1 mouse cellular context compared by ENCODE assay signal in genomic region chr4:133240934-133241908, GRCm38 (mm10).
A peak's percentile ranks its signal among the peaks of the same experiment; 100 is the strongest.
TF ChIP-seq lines count a peak whose summit lies in the region.

No protein-coding gene starts in this region.

TF ChIP-seq in MEL, 35 proteins besides CTCF, POLR2A, EP300 and RAD21 (continued from another document):
- TF ChIP-seq RCOR1 (IDR thresholded peaks at IDR 0.05; ENCODE audit: low read depth, low read length): peak; percentile 55
- no peak for TF ChIP-seq GABPA (IDR thresholded peaks at IDR 0.05; ENCODE audit: low read depth, low read length)
- TF ChIP-seq KAT2A (conservative IDR thresholded peaks at IDR 0.05; ENCODE audit: low read depth, low read length): no peak
- no peak for TF ChIP-seq MYB (IDR thresholded peaks at IDR 0.05; ENCODE audit: low read depth, low read length)
- no peak for TF ChIP-seq MAX (IDR thresholded peaks at IDR 0.05; ENCODE audit: low read length)
- no peak for TF ChIP-seq CHD2 (IDR thresholded peaks at IDR 0.05; ENCODE audit: low read length)
- TF ChIP-seq POLR2AphosphoS2 (IDR thresholded peaks at IDR 0.05; ENCODE audit: low read length): peak; percentile 77
- TF ChIP-seq ZC3H11A (IDR thresholded peaks at IDR 0.05; ENCODE audit: low read depth, low read length): no peak
- peak; percentile 45 for TF ChIP-seq GATA1 (IDR thresholded peaks at IDR 0.05; ENCODE audit: low read depth, low read length)
- no peak for TF ChIP-seq MAFK (IDR thresholded peaks at IDR 0.05; ENCODE audit: borderline replicate concordance, low read depth, low read length)
- TF ChIP-seq MXI1 (IDR thresholded peaks at IDR 0.05; ENCODE audit: low read depth, low read length): no peak; the same call in 1 of the 2 replicates
- TF ChIP-seq ZKSCAN1 (IDR thresholded peaks at IDR 0.05; ENCODE audit: low read depth, low read length): no peak
- TF ChIP-seq ZNF384 (IDR thresholded peaks at IDR 0.05; ENCODE audit: low read depth, low read length): no peak
- TF ChIP-seq TAL1 (IDR thresholded peaks at IDR 0.05; ENCODE audit: low read length): no peak
- 0 out of 2 replicates have a peak, but pooled peaks have one; percentile 8 for TF ChIP-seq ETS1 (IDR thresholded peaks at IDR 0.05; ENCODE audit: low read depth, low read length)
- TF ChIP-seq SIN3A (IDR thresholded peaks at IDR 0.05; ENCODE audit: low read length): no peak; the same call in none of the 2 replicates
- no peak for TF ChIP-seq USF2 (IDR thresholded peaks at IDR 0.05; ENCODE audit: borderline replicate concordance in 1 of 2, insufficient read depth in 1 of 2, low read depth in 1 of 2, low read length in 2 of 2)
- TF ChIP-seq SMC3 (IDR thresholded peaks at IDR 0.05; ENCODE audit: low read depth, low read length): 0 out of 2 replicates have a peak, but pooled peaks have one; percentile 5
- TF ChIP-seq HCFC1 (IDR thresholded peaks at IDR 0.05; ENCODE audit: low read depth, low read length): peak; percentile 14; the same call in 1 of the 2 replicates
- TF ChIP-seq POLR2AphosphoS5 (IDR thresholded peaks at IDR 0.05; ENCODE audit: borderline replicate concordance, low read depth, low read length): no peak
- TF ChIP-seq NRF1 (IDR thresholded peaks at IDR 0.05; ENCODE audit: insufficient read depth, low read depth, low read length, poor library complexity, severe bottlenecking): peak; percentile 74
- TF ChIP-seq UBTF (IDR thresholded peaks at IDR 0.05; ENCODE audit: borderline replicate concordance, insufficient read depth, low read depth, low read length): peak; percentile 92; the same call in 1 of the 2 replicates
- no peak for TF ChIP-seq E2F4 (IDR thresholded peaks at IDR 0.05; ENCODE audit: borderline replicate concordance, low read depth, low read length)
- no peak for TF ChIP-seq ZMIZ1 (IDR thresholded peaks at IDR 0.05; ENCODE audit: low read depth, low read length)
- no peak for TF ChIP-seq MEF2A (IDR thresholded peaks at IDR 0.05; ENCODE audit: extremely low read depth, insufficient replicate concordance, low read depth, low read length, poor library complexity, severe bottlenecking)
- TF ChIP-seq TBP (IDR thresholded peaks at IDR 0.05; ENCODE audit: low read depth, low read length): peak; percentile 46; the same call in 1 of the 2 replicates
- TF ChIP-seq ELF1 (IDR thresholded peaks at IDR 0.05; ENCODE audit: low read depth, low read length): no peak
- no peak for TF ChIP-seq JUND (IDR thresholded peaks at IDR 0.05; ENCODE audit: low read depth, low read length)
